Mouse (Mus musculus): ENCODE results near the gene Hells.

DNA sequence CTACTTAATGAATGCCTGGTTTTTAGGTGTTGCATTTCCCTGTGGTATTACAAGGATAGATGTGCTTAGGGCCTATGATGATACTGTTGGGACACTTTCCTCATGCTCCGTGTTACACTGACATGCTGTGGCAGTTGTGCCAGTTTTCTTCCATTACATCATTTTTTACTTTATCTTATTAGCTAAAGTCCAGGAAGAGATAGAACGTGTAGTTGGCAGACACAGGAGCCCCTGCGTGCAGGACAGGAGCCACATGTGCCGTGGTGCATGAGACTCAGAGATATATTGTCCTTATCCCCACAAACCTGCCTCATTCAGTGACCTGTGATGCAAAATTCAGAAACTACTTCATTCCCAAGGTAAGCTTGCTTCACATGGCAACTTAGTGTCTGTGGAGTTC, 67.5 kb downstream of the Hells start:
- TF ChIP-seq CTCF (IDR thresholded peaks at IDR 0.05; ENCODE audit: borderline replicate concordance, control insufficient read depth, extremely low read depth, insufficient read depth, low read length, poor library complexity) (no peak), POLR2A (IDR thresholded peaks at IDR 0.05; ENCODE audit: control insufficient read depth, extremely low read depth, insufficient read depth, low read length, poor library complexity) (no peak)

Measured in thymus, adult 2 months (tissue).